Mouse (Mus musculus) heart, postnatal 36 days (tissue): ENCODE measurements around the gene Htra1. TPM values are rescaled to one million over a fixed set of nuclear protein-coding genes. Genes with fewer than 3 reads are reported as not detected.

Source experiments
- DNase-seq, 2 experiments: peaks; one replicate each; pipeline ENCODE4 v3.0.0; 2021 to 2022
- intact Hi-C: fragments of 180-260 bp; cut with DNase I; formaldehyde crosslinking; loops from one replicate; pipeline ENCODE4 v1.15.1; 2025
- total RNA-seq, 2 experiments: library from RNA; stranded (reverse); gene quantifications; 2 replicates each; pipeline ENCODE4 v1.2.3; 2021

The Htra1 gene
- 100 to 1,000 TPM; 120 to 129 TPM for total RNA-seq

GRCm38 (mm10) chr7:130935793-130936471, at the start of gene Htra1:
Gene Htra1 (plus strand): TSS chr7:130936111.
- intact Hi-C loops, result loop anchor here (2.0 to 5.0 kb wide), 2 partner anchors 43 to 106 kb away; no protein-coding TSS in a partner anchor
- peak; percentile 84 to 88 for DNase-seq

GRCm38 (mm10) chr7:130886246-130886645, 49.7 kb upstream of the Htra1 start:
- DNase-seq, result no peak
- intact Hi-C loops, result no loop called here

- peak in 1 of 2 experiments; percentile 19 for DNase-seq
- intact Hi-C loops, result no loop called here
These were observed 48.0 kb upstream of the Htra1 start for GRCm38 (mm10) chr7:130887946-130888345.

GRCm38 (mm10) chr7:130890871-130891270, 45.0 kb upstream of the Htra1 start:
- intact Hi-C loops, result no loop called here
- DNase-seq, result no peak

- intact Hi-C loops, result no loop called here
- DNase-seq, result peak in 1 of 2 experiments; percentile 43
These were observed 42.9 kb upstream of the Htra1 start for GRCm38 (mm10) chr7:130892973-130893372.

- no peak for DNase-seq
- intact Hi-C loops, result no loop called here
These were observed 40.8 kb upstream of the Htra1 start for GRCm38 (mm10) chr7:130894931-130895617.

- no peak for DNase-seq
- intact Hi-C loops, result no loop called here
These were observed 40.3 kb upstream of the Htra1 start for GRCm38 (mm10) chr7:130895618-130895945.

GRCm38 (mm10) chr7:130896064-130896463, 39.8 kb upstream of the Htra1 start:
- intact Hi-C loops, result no loop called here
- no peak for DNase-seq

- intact Hi-C loops, result no loop called here
These were observed 38.7 kb upstream of the Htra1 start for GRCm38 (mm10) chr7:130897201-130897600.

GRCm38 (mm10) chr7:130898373-130898772, 37.5 kb upstream of the Htra1 start:
- intact Hi-C loops, result no loop called here
- DNase-seq, result no peak

More at GRCm38 (mm10) chr7:130897201-130897600, 38.7 kb upstream of the Htra1 start:
- no peak for DNase-seq

- no peak for DNase-seq
- intact Hi-C loops, result no loop called here
These were observed 35.6 kb upstream of the Htra1 start for GRCm38 (mm10) chr7:130900233-130900848.

GRCm38 (mm10) chr7:130902929-130903328, 33.0 kb upstream of the Htra1 start:
- intact Hi-C loops, result no loop called here
- no peak for DNase-seq

- intact Hi-C loops, result no loop called here
- peak in 1 of 2 experiments; percentile 21 for DNase-seq
These were observed 32.3 kb upstream of the Htra1 start for GRCm38 (mm10) chr7:130903505-130904074.

- intact Hi-C loops, result no loop called here
- DNase-seq, result no peak
These were observed 31.1 kb upstream of the Htra1 start for GRCm38 (mm10) chr7:130904571-130905365.

GRCm38 (mm10) chr7:130910841-130911240, 25.1 kb upstream of the Htra1 start:
- intact Hi-C loops, result no loop called here
- no peak for DNase-seq

- intact Hi-C loops, result loop anchor here (1.0 kb wide), 2 partner anchors 88 to 145 kb away; no protein-coding TSS in a partner anchor
- DNase-seq, result no peak
These were observed 21.1 kb upstream of the Htra1 start for GRCm38 (mm10) chr7:130914693-130915363.

GRCm38 (mm10) chr7:130918260-130918659, 17.7 kb upstream of the Htra1 start:
- DNase-seq, result no peak
- intact Hi-C loops, result no loop called here

GRCm38 (mm10) chr7:130922981-130923731, 12.8 kb upstream of the Htra1 start:
- intact Hi-C loops, result no loop called here
- peak; percentile 50 to 57 for DNase-seq

- DNase-seq, result no peak
- intact Hi-C loops, result no loop called here
These were observed 5.5 kb upstream of the Htra1 start for GRCm38 (mm10) chr7:130930401-130930800.
